Mouse (Mus musculus) CH12.LX (cell line): ENCODE measurements around the gene 1300017J02Rik. TPM values are rescaled to one million over a fixed set of nuclear protein-coding genes. Genes with fewer than 3 reads are reported as not detected.

Experiments
- DNase-seq: peaks from one replicate; pipeline ENCODE4 v3.0.0-alpha.2; 2013; ENCODE audit errors: extremely low read depth
- H3K27ac ChIP-seq: 2 replicates; pipeline ENCODE4 v1.5.1; 2012; ENCODE audit warnings: low read depth, mild to moderate bottlenecking, control low read depth, moderate library complexity; ENCODE audit not compliant: insufficient read depth
- H3K27me3 ChIP-seq: replicated peaks from 2 replicates; pipeline ENCODE3; 2012; ENCODE audit warnings: inconsistent platforms
- H3K36me3 ChIP-seq, 2 experiments: replicated peaks in 1 of 2; 2 replicates each; pipeline versions ENCODE3 to v1.6.1; 2012; ENCODE audit warnings: inconsistent platforms in 1 of 2, low read length in 1 of 2, mild to moderate bottlenecking in 1 of 2, mixed read lengths in 1 of 2, moderate library complexity in 1 of 2; ENCODE audit not compliant: control insufficient read depth in 1 of 2, insufficient read depth in 1 of 2
- H3K4me1 ChIP-seq, 2 experiments: 2 replicates each; pipeline ENCODE4 v1.6.1; 2012; ENCODE audit warnings: inconsistent platforms in 1 of 2, moderate library complexity in 1 of 2; ENCODE audit not compliant: insufficient read depth in 2 of 2, control insufficient read depth in 1 of 2
- H3K4me2 ChIP-seq: 2 replicates; pipeline ENCODE4 v1.6.1; 2012; ENCODE audit warnings: low read depth, mild to moderate bottlenecking, control low read depth; ENCODE audit not compliant: poor library complexity, insufficient read depth, severe bottlenecking
- H3K4me3 ChIP-seq, 3 experiments: fragments of 150-350 bp in 1 of 3; sonication (generic) in 1 of 3; replicated peaks in 1 of 3; 2 replicates each; pipeline versions ENCODE3 to v1.5.1; 2011 to 2012; ENCODE audit warnings: low read depth in 2 of 3, low read length in 2 of 3, mild to moderate bottlenecking in 2 of 3, moderate library complexity in 2 of 3, control low read depth in 1 of 3, improper control_type of control experiment in 1 of 3, inconsistent platforms in 1 of 3, mixed read lengths in 1 of 3; ENCODE audit not compliant: poor library complexity in 1 of 3
- H3K79me2 ChIP-seq: replicated peaks from 2 replicates; pipeline ENCODE4 v1.6.1; 2012; ENCODE audit warnings: mild to moderate bottlenecking, moderate library complexity; ENCODE audit not compliant: control insufficient read depth, poor library complexity, insufficient read depth, severe bottlenecking; ENCODE audit errors: extremely low read depth
- H3K9ac ChIP-seq: 2 replicates; pipeline ENCODE4 v1.6.1; 2012; ENCODE audit warnings: low read depth, mild to moderate bottlenecking, control low read depth, moderate library complexity; ENCODE audit not compliant: insufficient read depth
- H3K9me3 ChIP-seq: replicated peaks from 2 replicates; pipeline ENCODE3; 2012; ENCODE audit warnings: low read length, inconsistent platforms, mixed read lengths
- BHLHE40 ChIP-seq: IDR thresholded peaks from 2 replicates; pipeline ENCODE4 v1.6.1; 2011; ENCODE audit warnings: mild to moderate bottlenecking, low read depth, low read length, improper control_type of control experiment
- CHD1 ChIP-seq: IDR thresholded peaks from 2 replicates; pipeline ENCODE4 v1.6.1; 2012; ENCODE audit warnings: low read depth, low read length, improper control_type of control experiment, inconsistent platforms
- CHD2 ChIP-seq: IDR thresholded peaks from 2 replicates; pipeline ENCODE4 v1.6.1; 2011; ENCODE audit warnings: low read length, improper control_type of control experiment
- ELF1 ChIP-seq: IDR thresholded peaks from 2 replicates; pipeline ENCODE4 v1.6.1; 2014; ENCODE audit warnings: low read depth, mild to moderate bottlenecking, inconsistent platforms, low read length, improper control_type of control experiment
- JUND ChIP-seq: conservative IDR thresholded peaks from 2 replicates; pipeline ENCODE4 v1.6.1; 2011; ENCODE audit warnings: low read depth, low read length, improper control_type of control experiment
- KAT2A ChIP-seq: IDR thresholded peaks from 2 replicates; pipeline ENCODE4 v1.6.1; 2012; ENCODE audit warnings: low read length, improper control_type of control experiment, inconsistent platforms; ENCODE audit not compliant: insufficient replicate concordance
- MAFK ChIP-seq: IDR thresholded peaks from 2 replicates; pipeline ENCODE4 v1.6.1; 2011; ENCODE audit warnings: low read length, improper control_type of control experiment; ENCODE audit not compliant: insufficient replicate concordance
- MEF2A ChIP-seq: IDR thresholded peaks from 2 replicates; pipeline ENCODE4 v1.6.1; 2014; ENCODE audit warnings: low read depth, mild to moderate bottlenecking, inconsistent platforms, low read length, improper control_type of control experiment, borderline replicate concordance
- MXI1 ChIP-seq: IDR thresholded peaks from 2 replicates; pipeline ENCODE4 v1.6.1; 2011; ENCODE audit warnings: mild to moderate bottlenecking, low read depth, low read length, improper control_type of control experiment
- MYC ChIP-seq: IDR thresholded peaks from 2 replicates; pipeline ENCODE4 v1.6.1; 2011; ENCODE audit warnings: low read depth, mild to moderate bottlenecking, improper control_type of control experiment, low read length
- NRF1 ChIP-seq: IDR thresholded peaks from 2 replicates; pipeline ENCODE4 v1.6.1; 2014; ENCODE audit warnings: low read depth, mild to moderate bottlenecking, inconsistent platforms, low read length, improper control_type of control experiment, moderate library complexity
- POLR2AphosphoS2 ChIP-seq: IDR thresholded peaks from 2 replicates; pipeline ENCODE4 v1.6.1; 2011; ENCODE audit warnings: low read depth, low read length, improper control_type of control experiment
- TBP ChIP-seq: conservative IDR thresholded peaks from 2 replicates; pipeline ENCODE4 v1.6.1; 2011; ENCODE audit warnings: low read depth, low read length, improper control_type of control experiment
- TCF12 ChIP-seq: IDR thresholded peaks from 2 replicates; pipeline ENCODE4 v1.6.1; 2014; ENCODE audit warnings: low read depth, mild to moderate bottlenecking, inconsistent platforms, low read length, improper control_type of control experiment
- UBTF ChIP-seq: IDR thresholded peaks from 2 replicates; pipeline ENCODE4 v1.6.1; 2012; ENCODE audit warnings: low read depth, mild to moderate bottlenecking, inconsistent platforms, low read length, improper control_type of control experiment, moderate library complexity
- USF1 ChIP-seq: IDR thresholded peaks from 2 replicates; pipeline ENCODE4 v1.6.1; 2014; ENCODE audit warnings: low read depth, mild to moderate bottlenecking, inconsistent platforms, low read length, improper control_type of control experiment
- USF2 ChIP-seq: conservative IDR thresholded peaks from 2 replicates; pipeline ENCODE4 v1.6.1; 2011; ENCODE audit warnings: low read depth, low read length, improper control_type of control experiment
- ZMIZ1 ChIP-seq: IDR thresholded peaks from 2 replicates; pipeline ENCODE4 v1.6.1; 2012; ENCODE audit warnings: low read depth, mild to moderate bottlenecking, inconsistent platforms, low read length, improper control_type of control experiment
- dilution Hi-C: fragments of 300-500 bp; cut with MboI; formaldehyde crosslinking; loops from 2 replicates; pipeline ENCODE4 v1.14.3; 2020; ENCODE audit warnings: low sequenced_read_pairs; ENCODE audit not compliant: extremely low pct_unique_long_range_greater_than_20kb, extremely low pct_ligation_motif_present
- in situ Hi-C: fragments of 300-500 bp; cut with MboI; formaldehyde crosslinking; loops from 3 replicates; pipeline ENCODE4 v1.14.3; 2019; ENCODE audit warnings: low sequenced_read_pairs, low pct_ligation_motif_present, low pct_unique_long_range_greater_than_20kb, mixed read lengths
- polyA plus RNA-seq: library from polyadenylated mRNA; unstranded; fragments of >175 nt; gene quantifications from 2 replicates; pipeline ENCODE4 v1.2.1, GENCODE M21; 2012; ENCODE audit warnings: low read depth; ENCODE audit not compliant: insufficient read length
- total RNA-seq, 2 experiments: library from RNA; depleted of rRNA; stranded (reverse); fragments of 300-350 nt in 1 of 2; fragments of >200 nt in 1 of 2; gene quantifications; 2 replicates each; pipeline ENCODE4 v1.2.3; 2012 to 2014

1300017J02Rik gene
- total and polyA plus RNA-seq, 3 experiments = 0.59 to 0.81 TPM; not detected in 1

- no peaks in the 10 kb centered on the region for H3K4me1 ChIP-seq
- no peak overlapping the region for H3K9ac ChIP-seq
- no peak overlapping the region for H3K4me3 ChIP-seq
- no peaks in the 10 kb centered on the region for H3K36me3 ChIP-seq
- dilution Hi-C loops (no loop called here), in situ Hi-C loops (no loop called here)
- no peak overlapping the region for H3K4me2 ChIP-seq
- no peaks in the 10 kb centered on the region for H3K79me2 ChIP-seq
- H3K9me3 ChIP-seq = no peaks in the 10 kb centered on the region
- H3K27ac ChIP-seq = no peak overlapping the region
- H3K27me3 ChIP-seq = peaks cover 33% of the 10 kb centered on the region
- TF ChIP-seq JUND (no peak), ELF1 (no peak), ZMIZ1 (no peak), UBTF (no peak), USF2 (no peak), MEF2A (no peak), USF1 (no peak)
- no peak for DNase-seq
Measured at GRCm38 (mm10) chr9:103228370-103229003, 76.4 kb downstream of the 1300017J02Rik start.

DNA sequence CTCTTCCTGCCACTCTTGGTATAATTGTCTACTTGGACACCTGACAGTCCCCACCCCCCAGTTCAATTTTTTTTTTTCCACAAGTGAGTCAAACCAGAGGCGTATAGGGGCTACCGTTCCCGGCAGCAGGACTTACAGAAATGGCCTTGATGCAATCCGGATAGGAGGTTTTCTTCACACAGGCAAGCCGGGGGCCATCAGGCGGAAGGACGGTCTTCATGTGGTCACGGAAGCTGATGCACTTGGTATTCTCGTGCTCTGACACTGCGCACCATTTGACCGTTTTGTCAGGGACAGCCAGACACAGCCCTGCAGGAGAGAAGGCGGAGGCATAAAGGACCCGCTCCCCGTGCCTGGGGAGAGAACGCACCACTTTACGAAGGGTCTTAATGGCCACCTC, 77.1 kb downstream of the 1300017J02Rik start:
- dilution Hi-C loops (no loop called here), in situ Hi-C loops (no loop called here)
- H3K4me2 ChIP-seq = no peak overlapping the region
- no peak overlapping the region for H3K4me3 ChIP-seq
- H3K36me3 ChIP-seq = no peaks in the 10 kb centered on the region
- no peak overlapping the region for H3K27ac ChIP-seq
- TF ChIP-seq KAT2A (no peak), CHD1 (no peak), MXI1 (no peak), MYC (no peak), TCF12 (no peak), JUND (no peak), POLR2AphosphoS2 (no peak), TBP (no peak), BHLHE40 (no peak), CHD2 (no peak), MAFK (no peak), NRF1 (no peak)
- H3K79me2 ChIP-seq = no peaks in the 10 kb centered on the region
- H3K9ac ChIP-seq = no peak overlapping the region
- peaks cover 33% of the 10 kb centered on the region for H3K27me3 ChIP-seq
- no peak for DNase-seq
- no peaks in the 10 kb centered on the region for H3K9me3 ChIP-seq
- no peaks in the 10 kb centered on the region for H3K4me1 ChIP-seq
